Mouse (Mus musculus) intestine, postnatal 0 days (tissue): ENCODE measurements around the gene Gba. TPM values are rescaled to one million over a fixed set of nuclear protein-coding genes. Genes with fewer than 3 reads are reported as not detected.
"Not testable (repeated sequence)": the region's sequence is repeated elsewhere in the genome, so short reads cannot be mapped to it uniquely, and the experiment has no call there.

Experiments
- ATAC-seq: fragments of 200-750 bp; cut with Nextera tagmentation; 2 replicates; pipeline ENCODE4 v1.8.0; 2017; ENCODE audit warnings: mild to moderate bottlenecking, moderate TSS enrichment, moderate library complexity
- H3K27ac ChIP-seq: fragments of 300-500 bp; sonication (generic); 2 replicates; pipeline ENCODE4 v1.5.1; 2014; ENCODE audit warnings: mild to moderate bottlenecking, low read depth, low read length, moderate library complexity
- H3K27me3 ChIP-seq: fragments of 300-500 bp; sonication (generic); replicated peaks from 2 replicates; pipeline ENCODE4 v1.6.1; 2014; ENCODE audit warnings: low read length, mixed read lengths; ENCODE audit not compliant: control insufficient read depth, insufficient read depth
- H3K36me3 ChIP-seq: fragments of 300-500 bp; sonication (generic); 2 replicates; pipeline ENCODE4 v1.6.1; 2014; ENCODE audit warnings: mild to moderate bottlenecking, moderate library complexity; ENCODE audit not compliant: control insufficient read depth, insufficient read depth
- H3K4me1 ChIP-seq: fragments of 300-500 bp; sonication (generic); replicated peaks from 2 replicates; pipeline ENCODE4 v1.6.1; 2014; ENCODE audit warnings: antibody characterized with exemption, low read length, mixed read lengths; ENCODE audit not compliant: control insufficient read depth, insufficient read depth
- H3K4me2 ChIP-seq: fragments of 300-500 bp; sonication (generic); replicated peaks from 2 replicates; pipeline ENCODE4 v1.6.1; 2014; ENCODE audit warnings: low read depth, mild to moderate bottlenecking, moderate library complexity
- H3K4me3 ChIP-seq: fragments of 300-500 bp; sonication (generic); 2 replicates; pipeline ENCODE4 v1.5.1; 2014; ENCODE audit warnings: low read depth, low read length
- H3K9ac ChIP-seq: fragments of 300-500 bp; sonication (generic); 2 replicates; pipeline ENCODE4 v1.6.1; 2014; ENCODE audit warnings: mild to moderate bottlenecking, low read depth, low read length
- H3K9me3 ChIP-seq: fragments of 300-500 bp; sonication (generic); 2 replicates; pipeline ENCODE4 v1.6.1; 2016; ENCODE audit warnings: mixed run types; ENCODE audit not compliant: control insufficient read depth
- CTCF ChIP-seq: sonication (generic); IDR thresholded peaks from 2 replicates; pipeline ENCODE4 v1.5.1; 2016; ENCODE audit warnings: low read depth, mild to moderate bottlenecking, control low read depth, antibody characterized with exemption, moderate library complexity
- WGBS: fragments of 180-500 bp; shearing (Covaris S2); extraction: QIAGEN DNeasy Blood & Tissue Kit; methylation state at CpG from one replicate; pipeline ENCODE4 v1.1.7; 2014; 5-methylcytosine and 5-hydroxymethylcytosine counted together
- polyA plus RNA-seq: library from polyadenylated mRNA; unstranded; fragments of >200 nt; fragmentation: Nextera tagmentation; extraction: Ambion mirVana; gene quantifications from 2 replicates; pipeline ENCODE4 v1.2.1, GENCODE M21; 2015

Gene Gba
- polyA plus RNA-seq, 1 experiment from 2014 or later: 140 TPM

GRCm38 (mm10) chr3:89209731-89210130 lies 7.0 kb downstream of the Gba start:
- Histone ChIP-seq H3K4me1 (peaks cover 13% of the 10 kb centered on the region; the same call in 1 of the 2 replicates), H3K27me3 (no peaks in the 10 kb centered on the region), H3K9ac (no peak overlapping the region), H3K27ac (no peak overlapping the region), H3K4me2 (no peak overlapping the region), H3K9me3 (no peaks in the 10 kb centered on the region), H3K36me3 (peaks cover 57% of the 10 kb centered on the region), H3K4me3 (no peak overlapping the region)
- ATAC-seq: no peak
- TF ChIP-seq CTCF: no peak
- WGBS: 95% methylated on average over 7 of the region's 7 CpGs

- no peaks in the 10 kb centered on the region for H3K27me3 ChIP-seq
- 74% methylated on average over 13 of the region's 13 CpGs for WGBS
- H3K27ac ChIP-seq: no peak overlapping the region
- no peaks in the 10 kb centered on the region for H3K9me3 ChIP-seq
- no peak overlapping the region for H3K9ac ChIP-seq
- H3K4me3 ChIP-seq: no peak overlapping the region
- no peak overlapping the region for H3K4me2 ChIP-seq
- ATAC-seq: no peak
- H3K4me1 ChIP-seq: peaks cover 14% of the 10 kb centered on the region; the same call in 1 of the 2 replicates
- TF ChIP-seq CTCF: no peak
- H3K36me3 ChIP-seq: peaks cover 54% of the 10 kb centered on the region
Observed at GRCm38 (mm10) chr3:89210162-89210561, 7.4 kb downstream of the Gba start.

- H3K4me1 ChIP-seq: peaks cover 16% of the 10 kb centered on the region; the same call in 1 of the 2 replicates
- peaks cover 49% of the 10 kb centered on the region for H3K36me3 ChIP-seq
- TF ChIP-seq CTCF: no peak
- WGBS: 75% methylated on average over 7 of the region's 7 CpGs
- no peak overlapping the region for H3K4me3 ChIP-seq
- no peak overlapping the region for H3K4me2 ChIP-seq
- H3K27me3 ChIP-seq: no peaks in the 10 kb centered on the region
- no peak overlapping the region for H3K9ac ChIP-seq
- ATAC-seq: no peak
- H3K27ac ChIP-seq: no peak overlapping the region
- H3K9me3 ChIP-seq: no peaks in the 10 kb centered on the region
Observed at GRCm38 (mm10) chr3:89210731-89211130, 8.0 kb downstream of the Gba start.

- no peaks in the 10 kb centered on the region for H3K27me3 ChIP-seq
- no peak for TF ChIP-seq CTCF
- peak overlapping the region; percentile 92 for H3K27ac ChIP-seq
- H3K9ac ChIP-seq: peak overlapping the region; percentile 72
- peak; percentile 81 for ATAC-seq
- peak overlapping the region; percentile 74 for H3K4me3 ChIP-seq
- under 1% methylated on average over 61 of the region's 69 CpGs for WGBS
- peaks cover 16% of the 10 kb centered on the region; the same call in 1 of the 2 replicates for H3K4me1 ChIP-seq
- H3K36me3 ChIP-seq: peaks cover 18% of the 10 kb centered on the region; the same call in 1 of the 2 replicates
- peak overlapping the region; percentile 87 for H3K4me2 ChIP-seq
- H3K9me3 ChIP-seq: no peaks in the 10 kb centered on the region
Observed at GRCm38 (mm10) chr3:89213803-89214530, 11.2 kb downstream of the Gba start.

- Histone ChIP-seq H3K27ac (peak within 1 kb of the TSS; percentile 92), H3K4me1 (peaks cover 16% of the 10 kb centered on the region; the same call in 1 of the 2 replicates), H3K9me3 (no peaks in the 10 kb centered on the region), H3K4me3 (peak within 1 kb of the TSS; percentile 74), H3K27me3 (no peaks in the 10 kb centered on the region), H3K4me2 (peak within 1 kb of the TSS; percentile 87), H3K36me3 (peaks cover 9% of the 10 kb centered on the region; the same call in 1 of the 2 replicates), H3K9ac (peak within 1 kb of the TSS; percentile 72)
- WGBS: 5% methylated on average over 19 of the region's 19 CpGs
- no peak for ATAC-seq
- no peak for TF ChIP-seq CTCF
Observed at GRCm38 (mm10) chr3:89214681-89215411, 12.1 kb downstream of the Gba start, which contains the start of gene Thbs3. Gene Thbs3, plus strand, starts transcription at chr3:89215180.

GRCm38 (mm10) chr3:89215853-89216252 lies 13.1 kb downstream of the Gba start:
- no peaks in the 10 kb centered on the region for H3K36me3 ChIP-seq
- H3K9ac ChIP-seq: peak overlapping the region; percentile 23; the same call in 1 of the 2 replicates
- peak overlapping the region; percentile 74 for H3K4me3 ChIP-seq
- H3K27ac ChIP-seq: no peak overlapping the region
- under 1% methylated on average over 6 of the region's 6 CpGs for WGBS
- H3K4me2 ChIP-seq: peak overlapping the region; percentile 87
- no peaks in the 10 kb centered on the region for H3K9me3 ChIP-seq
- peaks cover 16% of the 10 kb centered on the region; the same call in 1 of the 2 replicates for H3K4me1 ChIP-seq
- peak; percentile 26 for ATAC-seq
- peak; percentile 96 for TF ChIP-seq CTCF
- no peaks in the 10 kb centered on the region for H3K27me3 ChIP-seq

- not testable (repeated sequence) for H3K36me3 ChIP-seq, H3K9me3 ChIP-seq, H3K27ac ChIP-seq, ATAC-seq, H3K4me2 ChIP-seq, H3K4me3 ChIP-seq, H3K9ac ChIP-seq, H3K27me3 ChIP-seq
- peaks cover 16% of the 10 kb centered on the region; the same call in 1 of the 2 replicates for H3K4me1 ChIP-seq
- WGBS: 74% methylated on average over 7 of the region's 7 CpGs
Observed at GRCm38 (mm10) chr3:89216407-89216806, 13.7 kb downstream of the Gba start.
